Comparison of ENCODE assay signal across 8 mouse cellular contexts in the genomic region with DNA sequence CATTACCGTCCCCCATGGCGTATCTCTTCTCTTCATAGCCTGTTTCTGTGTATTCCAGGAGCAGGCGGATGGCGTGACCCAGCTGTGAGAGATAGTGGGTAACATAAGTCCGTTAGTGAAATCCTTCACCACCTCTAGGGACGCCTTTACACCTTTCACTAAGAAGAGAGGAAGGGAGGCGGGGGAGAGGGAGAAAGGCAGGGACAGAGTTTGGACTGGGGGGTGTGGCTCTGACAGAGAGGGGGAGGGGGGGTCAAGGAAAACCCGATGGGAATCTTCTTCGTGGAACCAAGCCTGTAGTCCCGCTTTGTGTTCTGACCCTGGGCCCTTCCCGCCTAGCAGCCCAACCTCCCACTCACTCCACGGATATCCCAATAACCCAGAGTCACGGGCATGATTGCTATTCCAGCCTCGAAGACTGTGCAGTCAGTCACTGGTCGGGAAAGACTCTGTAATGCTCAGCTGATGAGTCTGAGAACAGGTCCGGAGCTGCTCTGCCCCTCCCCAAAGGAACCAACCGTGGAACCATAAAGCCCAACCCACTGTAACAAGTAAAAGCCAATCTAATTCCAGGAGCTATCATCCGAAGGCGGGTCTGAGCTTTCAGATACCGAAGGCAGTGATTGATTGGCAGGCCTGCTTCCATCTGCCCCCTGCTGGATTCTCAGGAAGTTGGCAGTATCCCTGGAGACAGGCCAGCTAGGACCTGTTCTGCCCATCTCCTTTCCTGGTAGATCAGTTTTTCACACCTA. TPM values are rescaled to one million over a fixed set of nuclear protein-coding genes. Genes with fewer than 3 reads are reported as not detected.
DNase-seq lines count a peak whose midpoint lies in the region; ATAC-seq lines count a peak whose summit lies in the region.

Gstm6 (minus strand) TSS at position 511 of the 752 bp plus-strand sequence.

- H3K4me3 ChIP-seq in hindbrain, embryonic 16.5 days (ENCODE audit: low read length), result peak within 1 kb of the TSS; percentile 28
- peak within 1 kb of the TSS; percentile 44 for H3K4me3 ChIP-seq in limb, embryonic 10.5 days
- H3K4me3 ChIP-seq in midbrain, embryonic 12.5 days, result peak within 1 kb of the TSS; percentile 31

- no peaks in the 10 kb centered on the region for H3K27me3 ChIP-seq in hindbrain, embryonic 16.5 days (replicated peaks; ENCODE audit: control insufficient read depth, insufficient read depth, low read length)
- no peaks in the 10 kb centered on the region for H3K27me3 ChIP-seq in limb, embryonic 10.5 days (ENCODE audit: low read depth, poor library complexity, severe bottlenecking)
- 0 out of 2 replicates have a peak, but pooled peaks cover 3% of the 10 kb centered on the region for H3K27me3 ChIP-seq in midbrain, embryonic 12.5 days

- peak within 1 kb of the TSS; percentile 55 for H3K4me2 ChIP-seq in hindbrain, embryonic 16.5 days (ENCODE audit: low read length)
- peak within 1 kb of the TSS; percentile 46 for H3K4me2 ChIP-seq in midbrain, embryonic 12.5 days (replicated peaks)

- no peaks in the 10 kb centered on the region for H3K9me3 ChIP-seq in hindbrain, embryonic 16.5 days (ENCODE audit: control insufficient read depth, low read length)
- no peaks in the 10 kb centered on the region for H3K9me3 ChIP-seq in limb, embryonic 10.5 days (replicated peaks)
- no peaks in the 10 kb centered on the region for H3K9me3 ChIP-seq in midbrain, embryonic 12.5 days

- no peak within 1 kb of the TSS for H3K27ac ChIP-seq in hindbrain, embryonic 16.5 days (ENCODE audit: low read depth, low read length)
- 0 out of 2 replicates have a peak within 1 kb of the TSS, but pooled peaks have one; percentile 25 for H3K27ac ChIP-seq in limb, embryonic 10.5 days
- no peak within 1 kb of the TSS for H3K27ac ChIP-seq in midbrain, embryonic 12.5 days (replicated peaks)

- 21% methylated on average over 20 of the region's 20 CpGs for WGBS in hindbrain, embryonic 16.5 days
- WGBS in limb, embryonic 10.5 days, result 14% methylated on average over 20 of the region's 20 CpGs
- WGBS in midbrain, embryonic 12.5 days, result 20% methylated on average over 19 of the region's 20 CpGs

- peaks cover 6% of the 10 kb centered on the region; the same call in 1 of the 2 replicates for H3K4me1 ChIP-seq in hindbrain, embryonic 16.5 days (ENCODE audit: control insufficient read depth, insufficient read depth, low read depth, low read length)
- H3K4me1 ChIP-seq in limb, embryonic 10.5 days, result peaks cover 16% of the 10 kb centered on the region
- H3K4me1 ChIP-seq in midbrain, embryonic 12.5 days, result 0 out of 2 replicates have a peak, but pooled peaks cover 6% of the 10 kb centered on the region

- no peaks in the 10 kb centered on the region for H3K36me3 ChIP-seq in hindbrain, embryonic 16.5 days (ENCODE audit: control insufficient read depth, insufficient read depth, low read length)
- H3K36me3 ChIP-seq in limb, embryonic 10.5 days, result no peaks in the 10 kb centered on the region
- no peaks in the 10 kb centered on the region for H3K36me3 ChIP-seq in midbrain, embryonic 12.5 days

- peak; percentile 14 for DNase-seq in gastrocnemius, adult 18-20 months (ENCODE audit: low spot score)
- DNase-seq in gastrocnemius, adult 8-10 months (ENCODE audit: low spot score in 2 of 2), result no peak
- peak; percentile 78 for DNase-seq in embryo, embryonic 10.5 days (ENCODE audit: low spot score)
- no peak for DNase-seq in limb, embryonic 10.5 days (ENCODE audit: low spot score)
- DNase-seq in cerebellum, adult 11 months, result no peak
- DNase-seq in cerebellum, adult 18-20 months, result no peak

- ATAC-seq in hindbrain, embryonic 16.5 days, result peak; percentile 86
- ATAC-seq in midbrain, embryonic 12.5 days (ENCODE audit: low FRiP score, low read depth), result peak; percentile 85

- no peak within 1 kb of the TSS for H3K9ac ChIP-seq in hindbrain, embryonic 16.5 days (ENCODE audit: low read depth, low read length)
- H3K9ac ChIP-seq in midbrain, embryonic 12.5 days (replicated peaks), result no peak within 1 kb of the TSS

RNA-seq across cellular contexts. Expression of gene Gstm6, which starts in this region (rescaled TPM):
- under 1 TPM; 0.45 to 0.46 TPM for total RNA-seq in gastrocnemius, adult 18-20 months (2021)
- under 1 TPM in 3 of 4 experiments, not detected in 1; 0.44 to 0.92 (median 0.67) TPM for total RNA-seq in gastrocnemius, adult 8-10 months (2022)
- 10.5 and 10.6 TPM in 2 replicates for polyA plus RNA-seq in hindbrain, embryonic 16.5 days (2015; fragmentation: Nextera tagmentation; extraction: Ambion mirVana)
- 1.8 and 3.6 TPM in 2 replicates for polyA plus RNA-seq in limb, embryonic 10.5 days (2016; fragmentation: Nextera tagmentation; extraction: Ambion mirVana)
- polyA plus RNA-seq in midbrain, embryonic 12.5 days (2016; fragmentation: Nextera tagmentation; extraction: Ambion mirVana), result 10.0 and 12.2 TPM in 2 replicates

Comparison
In these comparisons a context has a peak if more than half of its experiments do, and no peak if none do; other contexts are left out.
1. Peak in DNase-seq in gastrocnemius, adult 18-20 months; RNA of the gene not detected or under 1 TPM.